In the genomic region with DNA sequence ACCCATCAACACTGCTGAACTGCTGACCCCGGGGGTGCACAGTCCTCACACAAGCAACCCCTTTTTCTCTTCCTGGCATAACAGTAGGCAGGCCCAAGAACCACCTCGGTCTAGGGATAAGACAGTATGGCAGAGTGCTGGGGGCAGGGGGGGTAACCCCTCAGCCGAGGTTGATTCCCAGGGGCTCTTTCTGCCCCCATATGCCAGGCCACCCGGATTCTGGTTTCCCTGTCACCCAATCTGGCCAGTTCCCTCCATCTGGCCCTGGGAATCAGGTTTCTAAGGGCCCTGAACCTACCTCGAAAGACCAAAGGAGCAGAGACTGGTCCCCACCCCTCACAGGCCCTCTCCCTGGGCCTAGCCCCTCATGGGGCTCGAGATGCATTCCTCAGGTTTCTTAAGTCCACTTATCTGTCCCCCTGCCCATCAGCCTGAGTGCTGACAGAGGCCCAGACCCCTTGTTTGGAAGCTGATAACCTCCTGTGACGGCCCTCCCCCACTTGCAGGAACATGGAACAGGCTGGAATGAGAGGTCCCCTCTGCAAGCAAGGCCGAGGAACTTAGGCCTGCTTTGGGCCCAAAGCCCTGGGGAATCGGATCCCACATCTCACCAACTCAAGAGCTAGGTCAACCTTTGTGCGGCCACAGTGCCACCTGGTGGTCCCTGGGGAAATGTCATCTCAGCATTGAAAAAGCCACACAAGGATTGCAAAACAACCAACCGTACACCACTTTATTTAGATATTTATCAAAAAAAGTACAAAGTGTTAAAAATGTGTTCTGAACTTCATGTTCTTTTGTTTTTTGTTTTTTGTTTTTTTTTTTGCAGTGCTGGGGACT, we compare ENCODE assay signal across 8 mouse cellular contexts. TPM values are rescaled to one million over a fixed set of nuclear protein-coding genes. Genes with fewer than 3 reads are reported as not detected.
DNase-seq lines count a peak whose midpoint lies in the region; ATAC-seq and TF ChIP-seq lines count a peak whose summit lies in the region.
"Had no signal": no experiment of that assay in that cellular context is flagged by ENCODE, and none has a peak within 500 bp of the region (broad histone marks: within the 10 kb centered on the region; RNA-seq: fewer than 3 reads in every experiment).

No protein-coding gene starts in this region.

- peaks cover 17% of the 10 kb centered on the region for H3K79me2 ChIP-seq in MEL (ENCODE audit: control insufficient read depth, insufficient read depth, low read length, poor library complexity)

- peaks cover 0 to 8% of the 10 kb centered on the region in 2 experiments; a peak in 2 of 4 replicates for H3K4me1 ChIP-seq in MEL (ENCODE audit: control insufficient read depth in 1 of 2, insufficient read depth in 2 of 2, low read length in 2 of 2)
- no peaks in the 10 kb centered on the region for H3K4me1 ChIP-seq in bone marrow macrophage, adult 2 months (ENCODE audit: control insufficient read depth, insufficient read depth, low read length)
- peaks cover 16% of the 10 kb centered on the region for H3K4me1 ChIP-seq in small intestine, adult 2 months (ENCODE audit: control insufficient read depth, insufficient read depth, insufficient read length, low read length)

- H3K4me3 ChIP-seq in MEL (ENCODE audit: control insufficient read depth in 1 of 2, insufficient read depth in 1 of 2, low read depth in 2 of 2, low read length in 2 of 2), result no peak overlapping the region
- H3K4me3 ChIP-seq in bone marrow macrophage, adult 2 months (ENCODE audit: insufficient read depth, low read length), result no peak overlapping the region
- H3K4me3 ChIP-seq in small intestine, adult 2 months (ENCODE audit: low read depth, low read length), result no peak overlapping the region

- 0 out of 2 replicates have a peak overlapping the region, but pooled peaks have one; percentile 11 for H3K9ac ChIP-seq in MEL (ENCODE audit: control insufficient read depth, low read depth, low read length, poor library complexity, severe bottlenecking)
- H3K9ac ChIP-seq: neural tube, embryonic 13.5 days had no signal

- H3K27ac ChIP-seq in MEL (ENCODE audit: control insufficient read depth, low read depth, low read length), result no peak overlapping the region
- no peak overlapping the region for H3K27ac ChIP-seq in bone marrow macrophage, adult 2 months (ENCODE audit: insufficient read depth, low read depth, low read length)
- no peak overlapping the region for H3K27ac ChIP-seq in small intestine, adult 2 months (ENCODE audit: insufficient read depth, low read depth, low read length)
- H3K27ac ChIP-seq: neural tube, embryonic 13.5 days had no signal

- 43% methylated on average over 11 of the region's 11 CpGs for WGBS in small intestine, adult 2 months

- intact Hi-C loops in heart, postnatal 36 days (cut with DNase I), result loop anchor here (2.0 kb wide), 3 partner anchors 34 to 526 kb away; a partner anchor contains a TSS

- H3K36me3 ChIP-seq in MEL (ENCODE audit: control insufficient read depth in 1 of 2, insufficient read depth in 2 of 2, low read length in 2 of 2), result peaks cover 9 to 11% of the 10 kb centered on the region in 2 experiments; a peak in 3 of 4 replicates
- H3K36me3 ChIP-seq in small intestine, adult 2 months (ENCODE audit: control insufficient read depth, insufficient read depth, low read length), result peaks cover 7% of the 10 kb centered on the region

- 0 out of 2 replicates have a peak, but pooled peaks have one; percentile 61 for ATAC-seq in erythroid progenitor cell, adult 5-6 weeks (replicated peaks; ENCODE audit: low FRiP score, poor library complexity, severe bottlenecking)

- TF ChIP-seq POLR2A in MEL (IDR thresholded peaks at IDR 0.05; ENCODE audit: control insufficient read depth in 1 of 2, insufficient read depth in 1 of 2, low read depth in 1 of 2, low read length in 2 of 2, poor library complexity in 1 of 2), result peak in 1 of 2 experiments; percentile 46; a peak in 2 of 4 replicates
- TF ChIP-seq POLR2A in bone marrow macrophage, adult 2 months (IDR thresholded peaks at IDR 0.05; ENCODE audit: borderline replicate concordance, low read depth, low read length), result no peak
- no peak for TF ChIP-seq POLR2A in small intestine, adult 2 months (IDR thresholded peaks at IDR 0.05; ENCODE audit: low read depth, low read length)

- TF ChIP-seq RAD21 in MEL (IDR thresholded peaks at IDR 0.05; ENCODE audit: low read depth, low read length), result peak; percentile 79

- no peaks in the 10 kb centered on the region for H3K9me3 ChIP-seq in MEL (replicated peaks; ENCODE audit: insufficient read depth, low read length)
- H3K9me3 ChIP-seq: neural tube, embryonic 13.5 days had no signal

- TF ChIP-seq EP300 in MEL (IDR thresholded peaks at IDR 0.05; ENCODE audit: low read depth in 1 of 2, low read length in 2 of 2), result no peak

- peak; percentile 88 to 97 (median 91) for TF ChIP-seq CTCF in MEL (IDR thresholded peaks at IDR 0.05 in 2 of 3, conservative IDR thresholded peaks at IDR 0.05 in 1 of 3; ENCODE audit: control insufficient read depth in 1 of 3, insufficient read depth in 1 of 3, low read depth in 2 of 3, low read length in 3 of 3, poor library complexity in 1 of 3, severe bottlenecking in 1 of 3)
- TF ChIP-seq CTCF in bone marrow macrophage, adult 2 months (IDR thresholded peaks at IDR 0.05; ENCODE audit: low read depth, low read length), result peak; percentile 67
- TF ChIP-seq CTCF in small intestine, adult 2 months (IDR thresholded peaks at IDR 0.05; ENCODE audit: extremely low read depth, insufficient read length, insufficient replicate concordance, low read depth, low read length), result peak; percentile 70; the same call in 1 of the 2 replicates

- DNase-seq in MEL (ENCODE audit: low read depth, low spot score), result peak; percentile 96
- peak; percentile 83 to 87 for DNase-seq in heart, postnatal 36 days
- DNase-seq in layer of hippocampus, postnatal 10 days (ENCODE audit: low spot score in 2 of 2), result peak; percentile 93 to 94
- peak; percentile 87 for DNase-seq in lung, postnatal 25 days (ENCODE audit: low spot score)

- H3K27me3 ChIP-seq in MEL (ENCODE audit: control insufficient read depth in 1 of 2, insufficient read depth in 2 of 2, low read length in 2 of 2), result no peaks in the 10 kb centered on the region
- peaks cover 33% of the 10 kb centered on the region for H3K27me3 ChIP-seq in small intestine, adult 2 months (ENCODE audit: control insufficient read depth, insufficient read depth, low read length)

TF ChIP-seq in MEL, 35 proteins besides CTCF, POLR2A, EP300 and RAD21 (continues in another document):
- TF ChIP-seq POLR2AphosphoS2 (IDR thresholded peaks at IDR 0.05; ENCODE audit: low read length) (0 out of 2 replicates have a peak, but pooled peaks have one; percentile 78), ZMIZ1 (IDR thresholded peaks at IDR 0.05; ENCODE audit: low read depth, low read length) (0 out of 2 replicates have a peak, but pooled peaks have one; percentile 47), NELFE (IDR thresholded peaks at IDR 0.05; ENCODE audit: low read depth, low read length) (peak; percentile 22; the same call in 1 of the 2 replicates), ZKSCAN1 (IDR thresholded peaks at IDR 0.05; ENCODE audit: low read depth, low read length) (no peak), JUND (IDR thresholded peaks at IDR 0.05; ENCODE audit: low read depth, low read length) (no peak), UBTF (IDR thresholded peaks at IDR 0.05; ENCODE audit: borderline replicate concordance, insufficient read depth, low read depth, low read length) (no peak), TBP (IDR thresholded peaks at IDR 0.05; ENCODE audit: low read depth, low read length) (peak; percentile 37; the same call in 1 of the 2 replicates), ETS1 (IDR thresholded peaks at IDR 0.05; ENCODE audit: low read depth, low read length) (no peak), MXI1 (IDR thresholded peaks at IDR 0.05; ENCODE audit: low read depth, low read length) (peak; percentile 36; the same call in 1 of the 2 replicates), TAL1 (IDR thresholded peaks at IDR 0.05; ENCODE audit: low read length) (no peak), MAX (IDR thresholded peaks at IDR 0.05; ENCODE audit: low read length) (peak; percentile 46; the same call in 1 of the 2 replicates), CHD1 (IDR thresholded peaks at IDR 0.05; ENCODE audit: low read depth, low read length) (no peak)

RNA-seq across cellular contexts. Expression of a gene that starts 2.1 kb away (rescaled TPM):
- total RNA-seq in MEL (2012; rRNA removed), result 417 and 426 TPM in 2 replicates
- polyA plus RNA-seq in MEL (2012; ENCODE audit: insufficient read depth in 1 of 2, insufficient read length in 2 of 2, low read depth in 1 of 2, low replicate concordance in 2 of 2, missing spikeins in 1 of 2), result 100 to 1,000 TPM in 1 of 2 experiments, not detected in 1; 602 TPM
- 24.7 and 34.9 TPM in 2 replicates for polyA plus RNA-seq in bone marrow macrophage, adult 2 months (2012; ENCODE audit: insufficient read depth, insufficient read length, missing spikeins)
- total RNA-seq in erythroid progenitor cell, adult 5-6 weeks (2015; ENCODE audit: low replicate concordance), result 5.4 and 6.8 TPM in 2 replicates
- 1.1 and 16.3 TPM in 2 replicates for total RNA-seq in erythroid progenitor cell, adult 5-6 weeks (2017; ENCODE audit: low replicate concordance)
- total RNA-seq in heart, postnatal 36 days (2021), result 10 to 100 TPM; 15.0 to 15.9 TPM
- 10 to 100 TPM; 16.7 to 18.1 TPM for total RNA-seq in layer of hippocampus, postnatal 10 days (2021)
- 12.9 and 24.5 TPM in 2 replicates for polyA plus RNA-seq in small intestine, adult 2 months (2012; rRNA removed)

RNA-seq across cellular contexts. Expression of a gene that starts 4.5 kb away (rescaled TPM):
- not detected in 2 replicates for total RNA-seq in MEL (2012; rRNA removed)
- polyA plus RNA-seq in MEL (2012; ENCODE audit: insufficient read depth in 1 of 2, insufficient read length in 2 of 2, low read depth in 1 of 2, low replicate concordance in 2 of 2, missing spikeins in 1 of 2), result not detected
- polyA plus RNA-seq in bone marrow macrophage, adult 2 months (2012; ENCODE audit: insufficient read depth, insufficient read length, missing spikeins), result not detected in 2 replicates
- total RNA-seq in erythroid progenitor cell, adult 5-6 weeks (2015; ENCODE audit: low replicate concordance), result not detected in 2 replicates
- total RNA-seq in erythroid progenitor cell, adult 5-6 weeks (2017; ENCODE audit: low replicate concordance), result not detected in 2 replicates
- total RNA-seq in heart, postnatal 36 days (2021), result not detected
- total RNA-seq in layer of hippocampus, postnatal 10 days (2021), result not detected
- polyA plus RNA-seq in small intestine, adult 2 months (2012; rRNA removed), result not detected in 2 replicates
- polyA plus RNA-seq: neural tube, embryonic 13.5 days had no signal

RNA-seq across cellular contexts. Expression of a gene that starts 36.4 kb away (rescaled TPM):
- total RNA-seq in MEL (2012; rRNA removed), result 54.4 and 64.2 TPM in 2 replicates
- 10 to 100 TPM in 1 of 2 experiments, not detected in 1; 67.0 TPM for polyA plus RNA-seq in MEL (2012; ENCODE audit: insufficient read depth in 1 of 2, insufficient read length in 2 of 2, low read depth in 1 of 2, low replicate concordance in 2 of 2, missing spikeins in 1 of 2)
- 84.9 and 93.8 TPM in 2 replicates for polyA plus RNA-seq in bone marrow macrophage, adult 2 months (2012; ENCODE audit: insufficient read depth, insufficient read length, missing spikeins)
- 106 and 118 TPM in 2 replicates for total RNA-seq in erythroid progenitor cell, adult 5-6 weeks (2015; ENCODE audit: low replicate concordance)
- total RNA-seq in erythroid progenitor cell, adult 5-6 weeks (2017; ENCODE audit: low replicate concordance), result 181 and 220 TPM in 2 replicates
- total RNA-seq in heart, postnatal 36 days (2021), result 10 to 100 TPM; 74.5 to 76.1 TPM
- 100 to 1,000 TPM; 134 to 157 TPM for total RNA-seq in layer of hippocampus, postnatal 10 days (2021)
- polyA plus RNA-seq in small intestine, adult 2 months (2012; rRNA removed), result 3.4 and 8.3 TPM in 2 replicates

Comparison
In these comparisons a context has a peak if more than half of its experiments do, and no peak if none do; other contexts are left out.
1. RNA of a gene that starts 2.1 kb away (total RNA-seq): 417 to 426 TPM in MEL; 16.7 to 18.1 TPM in layer of hippocampus, postnatal 10 days, 15.0 to 15.9 TPM in heart, postnatal 36 days and 1.1 to 16.3 TPM in erythroid progenitor cell, adult 5-6 weeks; every median in the first group is over 10 times any median in the second.
2. Peak in every context shown above with its lines, with median percentiles within 50 percentile points of each other: DNase-seq and CTCF ChIP-seq.